Mouse (Mus musculus): ENCODE results near the gene Ghrh. TPM values are rescaled to one million over a fixed set of nuclear protein-coding genes. Genes with fewer than 3 reads are reported as not detected.
A peak's percentile ranks its signal among the peaks of the same experiment; 100 is the strongest.

The Ghrh gene
- polyA plus RNA-seq, 1 experiment from 2014 or later = not detected

- WGBS = 40% methylated on average over 2 of the region's 2 CpGs
- Histone ChIP-seq H3K9me3 (no peaks in the 10 kb centered on the region), H3K27me3 (ENCODE audit: poor library complexity, severe bottlenecking) (no peaks in the 10 kb centered on the region), H3K27ac (no peak overlapping the region), H3K4me1 (peaks cover 3% of the 10 kb centered on the region; the same call in 1 of the 2 replicates), H3K4me3 (no peak overlapping the region), H3K36me3 (replicated peaks) (peaks cover 100% of the 10 kb centered on the region)
- peak; percentile 70 for DNase-seq (ENCODE audit: extremely low spot score, low spot score)
These were observed 55.2 kb downstream of the Ghrh start for GRCm38 (mm10) chr2:157292093-157292492.

- Histone ChIP-seq H3K4me3 (no peak overlapping the region), H3K36me3 (replicated peaks) (peaks cover 100% of the 10 kb centered on the region), H3K27me3 (ENCODE audit: poor library complexity, severe bottlenecking) (no peaks in the 10 kb centered on the region), H3K4me1 (peaks cover 3% of the 10 kb centered on the region; the same call in 1 of the 2 replicates), H3K27ac (no peak overlapping the region), H3K9me3 (no peaks in the 10 kb centered on the region)
- no peak for DNase-seq (ENCODE audit: extremely low spot score, low spot score)
- WGBS = 91% methylated on average over 5 of the region's 5 CpGs
These were observed 58.3 kb downstream of the Ghrh start for GRCm38 (mm10) chr2:157288996-157289395.

- Histone ChIP-seq H3K9me3 (no peaks in the 10 kb centered on the region), H3K4me1 (peaks cover 3% of the 10 kb centered on the region; the same call in 1 of the 2 replicates), H3K4me3 (no peak overlapping the region), H3K27ac (no peak overlapping the region), H3K27me3 (ENCODE audit: poor library complexity, severe bottlenecking) (no peaks in the 10 kb centered on the region), H3K36me3 (replicated peaks) (peaks cover 100% of the 10 kb centered on the region)
- DNase-seq (ENCODE audit: extremely low spot score, low spot score) = no peak
- 43% methylated on average over 3 of the region's 3 CpGs for WGBS
These were observed 59.8 kb downstream of the Ghrh start for GRCm38 (mm10) chr2:157287542-157287941.

- DNase-seq (ENCODE audit: extremely low spot score, low spot score) = no peak
- 94% methylated on average over 6 of the region's 6 CpGs for WGBS
- Histone ChIP-seq H3K4me3 (no peak overlapping the region), H3K27me3 (ENCODE audit: poor library complexity, severe bottlenecking) (no peaks in the 10 kb centered on the region), H3K4me1 (peaks cover 22% of the 10 kb centered on the region), H3K9me3 (no peaks in the 10 kb centered on the region), H3K27ac (no peak overlapping the region), H3K36me3 (replicated peaks) (peaks cover 76% of the 10 kb centered on the region)
These were observed 64.0 kb downstream of the Ghrh start for GRCm38 (mm10) chr2:157283321-157283720.

Other genes starting within 250 kb of the Ghrh start
- 29.4 and 30.4 TPM in 2 replicates for gene Samhd1, start 212.2 kb downstream of the Ghrh start, polyA plus RNA-seq (2016; fragmentation: Nextera tagmentation; extraction: Ambion mirVana)
- gene Rbl1, start 143.0 kb downstream of the Ghrh start, polyA plus RNA-seq (2016; fragmentation: Nextera tagmentation; extraction: Ambion mirVana) = 27.2 and 30.5 TPM in 2 replicates
- 293 and 298 TPM in 2 replicates for gene Rpn2, start 68.5 kb downstream of the Ghrh start, polyA plus RNA-seq (2016; fragmentation: Nextera tagmentation; extraction: Ambion mirVana)
- gene Mroh8, start 68.0 kb downstream of the Ghrh start, polyA plus RNA-seq (2016; fragmentation: Nextera tagmentation; extraction: Ambion mirVana) = 0.81 and 0.87 TPM in 2 replicates
- 64.4 and 68.1 TPM in 2 replicates for gene Manbal, start 20.1 kb upstream of the Ghrh start, polyA plus RNA-seq (2016; fragmentation: Nextera tagmentation; extraction: Ambion mirVana)
- gene Src, start 70.9 kb upstream of the Ghrh start, polyA plus RNA-seq (2016; fragmentation: Nextera tagmentation; extraction: Ambion mirVana) = 19.2 and 19.6 TPM in 2 replicates
- 1,904 and 2,173 TPM in 2 replicates for gene Nnat, start 212.6 kb upstream of the Ghrh start, polyA plus RNA-seq (2016; fragmentation: Nextera tagmentation; extraction: Ambion mirVana)
- 78.7 and 82.3 TPM in 2 replicates for gene Blcap, start 223.8 kb upstream of the Ghrh start, polyA plus RNA-seq (2016; fragmentation: Nextera tagmentation; extraction: Ambion mirVana)

Data from forebrain, embryonic 10.5 days (tissue).